Mouse (Mus musculus): ENCODE measurements around the gene AW549877. TPM values are rescaled to one million over a fixed set of nuclear protein-coding genes. Genes with fewer than 3 reads are reported as not detected.

The AW549877 gene
- 37.0 and 38.6 TPM in 2 replicates for polyA plus RNA-seq (2015; fragmentation: Nextera tagmentation; extraction: Ambion mirVana)

GRCm38 (mm10) chr15:3995448-3996266 is at the start of gene AW549877:
Gene AW549877, minus strand, starts transcription at chr15:3995744.
- H3K27ac ChIP-seq, result peak within 1 kb of the TSS; percentile 98
- peak within 1 kb of the TSS; percentile 73 for H3K4me2 ChIP-seq
- peak; percentile 99 for ATAC-seq (replicated peaks; ENCODE audit: low FRiP score)
- no peaks in the 10 kb centered on the region for H3K27me3 ChIP-seq
- H3K9me3 ChIP-seq (replicated peaks), result no peaks in the 10 kb centered on the region
- under 1% methylated on average over 61 of the region's 61 CpGs for WGBS
- peak within 1 kb of the TSS; percentile 82 for H3K9ac ChIP-seq
- H3K4me3 ChIP-seq (replicated peaks), result peak within 1 kb of the TSS; percentile 88
- peaks cover 9% of the 10 kb centered on the region for H3K4me1 ChIP-seq
- peaks cover 15% of the 10 kb centered on the region for H3K36me3 ChIP-seq

- Histone ChIP-seq H3K27ac (no peak overlapping the region), H3K27me3 (no peaks in the 10 kb centered on the region), H3K4me1 (0 out of 2 replicates have a peak, but pooled peaks cover 3% of the 10 kb centered on the region), H3K9ac (no peak overlapping the region), H3K4me2 (peak overlapping the region; percentile 26; the same call in 1 of the 2 replicates), H3K9me3 (replicated peaks) (no peaks in the 10 kb centered on the region), H3K36me3 (peaks cover 58% of the 10 kb centered on the region), H3K4me3 (replicated peaks) (no peak overlapping the region)
- WGBS, result 24% methylated on average over 4 of the region's 4 CpGs
- ATAC-seq (replicated peaks; ENCODE audit: low FRiP score), result no peak
Observed at GRCm38 (mm10) chr15:4043032-4043471, 47.5 kb upstream of the AW549877 start.

- no peak for ATAC-seq (replicated peaks; ENCODE audit: low FRiP score)
- peaks cover 59% of the 10 kb centered on the region for H3K36me3 ChIP-seq
- no peaks in the 10 kb centered on the region for H3K27me3 ChIP-seq
- H3K27ac ChIP-seq, result no peak overlapping the region
- H3K4me2 ChIP-seq, result no peak overlapping the region
- H3K9me3 ChIP-seq (replicated peaks), result no peaks in the 10 kb centered on the region
- no peak overlapping the region for H3K4me3 ChIP-seq (replicated peaks)
- 0 out of 2 replicates have a peak, but pooled peaks cover 3% of the 10 kb centered on the region for H3K4me1 ChIP-seq
- WGBS, result 64% methylated on average over 3 of the region's 3 CpGs
- no peak overlapping the region for H3K9ac ChIP-seq
Observed at GRCm38 (mm10) chr15:4042423-4042822, 46.9 kb upstream of the AW549877 start.

GRCm38 (mm10) chr15:4033168-4034004 is 37.8 kb upstream of the AW549877 start:
- H3K4me2 ChIP-seq, result no peak overlapping the region
- H3K9ac ChIP-seq, result no peak overlapping the region
- H3K4me3 ChIP-seq (replicated peaks), result no peak overlapping the region
- peaks cover 27% of the 10 kb centered on the region for H3K36me3 ChIP-seq
- no peak overlapping the region for H3K27ac ChIP-seq
- peaks cover 7% of the 10 kb centered on the region; the same call in 1 of the 2 replicates for H3K4me1 ChIP-seq
- no peak for ATAC-seq (replicated peaks; ENCODE audit: low FRiP score)
- 79% methylated on average over 3 of the region's 3 CpGs for WGBS
- no peaks in the 10 kb centered on the region for H3K27me3 ChIP-seq
- H3K9me3 ChIP-seq (replicated peaks), result no peaks in the 10 kb centered on the region

- no peaks in the 10 kb centered on the region for H3K36me3 ChIP-seq
- no peak overlapping the region for H3K9ac ChIP-seq
- no peak overlapping the region for H3K4me3 ChIP-seq (replicated peaks)
- H3K4me1 ChIP-seq, result peaks cover 22% of the 10 kb centered on the region
- H3K27me3 ChIP-seq, result no peaks in the 10 kb centered on the region
- H3K27ac ChIP-seq, result 0 out of 2 replicates have a peak overlapping the region, but pooled peaks have one; percentile 98
- H3K4me2 ChIP-seq, result no peak overlapping the region
- no peaks in the 10 kb centered on the region for H3K9me3 ChIP-seq (replicated peaks)
- no peak for ATAC-seq (replicated peaks; ENCODE audit: low FRiP score)
Observed at GRCm38 (mm10) chr15:4028960-4029359, 33.4 kb upstream of the AW549877 start.

- Histone ChIP-seq H3K4me2 (peak overlapping the region; percentile 71), H3K9ac (no peak overlapping the region), H3K27ac (peak overlapping the region; percentile 98), H3K4me3 (replicated peaks) (0 out of 2 replicates have a peak overlapping the region, but pooled peaks have one; percentile 9), H3K36me3 (no peaks in the 10 kb centered on the region), H3K27me3 (no peaks in the 10 kb centered on the region), H3K4me1 (peaks cover 22% of the 10 kb centered on the region), H3K9me3 (replicated peaks) (no peaks in the 10 kb centered on the region)
- 81% methylated on average over 6 of the region's 6 CpGs for WGBS
- ATAC-seq (replicated peaks; ENCODE audit: low FRiP score), result no peak
Observed at GRCm38 (mm10) chr15:4028411-4028700, 32.8 kb upstream of the AW549877 start.

- Histone ChIP-seq H3K4me1 (peaks cover 22% of the 10 kb centered on the region), H3K27me3 (no peaks in the 10 kb centered on the region), H3K9ac (peak overlapping the region; percentile 81), H3K4me2 (peak overlapping the region; percentile 71), H3K9me3 (replicated peaks) (no peaks in the 10 kb centered on the region), H3K36me3 (no peaks in the 10 kb centered on the region), H3K27ac (peak overlapping the region; percentile 98), H3K4me3 (replicated peaks) (peak overlapping the region; percentile 91)
- ATAC-seq (replicated peaks; ENCODE audit: low FRiP score), result no peak
- WGBS, result 4% methylated on average over 6 of the region's 6 CpGs
Observed at GRCm38 (mm10) chr15:4027671-4028410, 32.3 kb upstream of the AW549877 start.

GRCm38 (mm10) chr15:4026831-4027584 is 31.5 kb upstream of the AW549877 start:
- Histone ChIP-seq H3K27ac (peak overlapping the region; percentile 98), H3K4me2 (peak overlapping the region; percentile 71), H3K9me3 (replicated peaks) (no peaks in the 10 kb centered on the region), H3K36me3 (no peaks in the 10 kb centered on the region), H3K4me3 (replicated peaks) (peak overlapping the region; percentile 91), H3K27me3 (no peaks in the 10 kb centered on the region), H3K9ac (peak overlapping the region; percentile 81), H3K4me1 (peaks cover 22% of the 10 kb centered on the region)
- peak; percentile 86 for ATAC-seq (replicated peaks; ENCODE audit: low FRiP score)
- under 1% methylated on average over 65 of the region's 65 CpGs for WGBS

GRCm38 (mm10) chr15:4026231-4026773 is 30.8 kb upstream of the AW549877 start, which contains the start of gene Oxct1:
Gene Oxct1, plus strand, starts transcription at chr15:4026383.
- peak within 1 kb of the TSS; percentile 98 for H3K27ac ChIP-seq
- H3K27me3 ChIP-seq, result no peaks in the 10 kb centered on the region
- ATAC-seq (replicated peaks; ENCODE audit: low FRiP score), result peak; percentile 95
- H3K4me1 ChIP-seq, result peaks cover 22% of the 10 kb centered on the region
- peak within 1 kb of the TSS; percentile 81 for H3K9ac ChIP-seq
- no peaks in the 10 kb centered on the region for H3K36me3 ChIP-seq
- under 1% methylated on average over 45 of the region's 45 CpGs for WGBS
- H3K9me3 ChIP-seq (replicated peaks), result no peaks in the 10 kb centered on the region
- H3K4me3 ChIP-seq (replicated peaks), result peak within 1 kb of the TSS; percentile 91
- peak within 1 kb of the TSS; percentile 71 for H3K4me2 ChIP-seq

- ATAC-seq (replicated peaks; ENCODE audit: low FRiP score), result no peak
- H3K4me3 ChIP-seq (replicated peaks), result peak overlapping the region; percentile 91
- WGBS, result 70% methylated on average over 11 of the region's 11 CpGs
- no peaks in the 10 kb centered on the region for H3K9me3 ChIP-seq (replicated peaks)
- H3K27me3 ChIP-seq, result no peaks in the 10 kb centered on the region
- H3K9ac ChIP-seq, result no peak overlapping the region
- H3K4me1 ChIP-seq, result peaks cover 22% of the 10 kb centered on the region
- H3K4me2 ChIP-seq, result peak overlapping the region; percentile 71
- no peaks in the 10 kb centered on the region for H3K36me3 ChIP-seq
- peak overlapping the region; percentile 98 for H3K27ac ChIP-seq
Observed at GRCm38 (mm10) chr15:4025508-4025904, 30.0 kb upstream of the AW549877 start.

Data from kidney, embryonic 15.5 days (tissue).